Mouse (Mus musculus) midbrain, embryonic 12.5 days (tissue): ENCODE measurements at regions not wholly inside any gene's neighbourhood (a gene's known extent, or its start where the extent isn't known, plus 50 kb on each side); places are given as distances from the start of the nearest gene placed in this dataset.

ENCODE experiments used
- ATAC-seq: fragments of 200-750 bp; cut with Nextera tagmentation; 2 replicates; pipeline ENCODE4 v1.8.0; 2017; ENCODE audit warnings: low read depth, moderate TSS enrichment, moderate library complexity; ENCODE audit not compliant: low FRiP score
- H3K27ac ChIP-seq: fragments of 300-500 bp; sonication (generic); replicated peaks from 2 replicates; pipeline ENCODE4 v1.5.1; 2016; ENCODE audit warnings: mild to moderate bottlenecking
- H3K27me3 ChIP-seq: fragments of 300-500 bp; sonication (generic); 2 replicates; pipeline ENCODE4 v1.6.1; 2016; ENCODE audit warnings: mild to moderate bottlenecking
- H3K36me3 ChIP-seq: fragments of 300-500 bp; sonication (generic); 2 replicates; pipeline ENCODE4 v1.6.1; 2016
- H3K4me1 ChIP-seq: fragments of 300-500 bp; sonication (generic); 2 replicates; pipeline ENCODE4 v1.6.1; 2016
- H3K4me2 ChIP-seq: fragments of 300-500 bp; sonication (generic); replicated peaks from 2 replicates; pipeline ENCODE4 v1.6.1; 2016; ENCODE audit warnings: mild to moderate bottlenecking, moderate library complexity
- H3K4me3 ChIP-seq: fragments of 300-500 bp; sonication (generic); 2 replicates; pipeline ENCODE4 v1.5.1; 2016; ENCODE audit warnings: mild to moderate bottlenecking
- H3K9ac ChIP-seq: fragments of 300-500 bp; sonication (generic); replicated peaks from 2 replicates; pipeline ENCODE4 v1.6.1; 2016; ENCODE audit warnings: mild to moderate bottlenecking, moderate library complexity
- H3K9me3 ChIP-seq: fragments of 300-500 bp; sonication (generic); 2 replicates; pipeline ENCODE4 v1.6.1; 2016; ENCODE audit warnings: mild to moderate bottlenecking
- WGBS: fragments of 180-500 bp; shearing (Covaris S2); methylation state at CpG from one replicate; pipeline ENCODE4 v1.1.7; 2016; 5-methylcytosine and 5-hydroxymethylcytosine counted together

GRCm38 (mm10) chr8:10921439-10922191 lies 86.6 kb downstream of the Irs2 start:
- Histone ChIP-seq H3K4me1 (peaks cover 63% of the 10 kb centered on the region), H3K9me3 (no peaks in the 10 kb centered on the region), H3K9ac (no peak overlapping the region), H3K27ac (peak overlapping the region; percentile 60), H3K4me2 (peak overlapping the region; percentile 18), H3K36me3 (no peaks in the 10 kb centered on the region), H3K27me3 (peaks cover 53% of the 10 kb centered on the region), H3K4me3 (no peak overlapping the region)
- peak; percentile 32 for ATAC-seq
- WGBS: 7% methylated on average over 11 of the region's 11 CpGs

GRCm38 (mm10) chr8:10919620-10920019 lies 88.6 kb downstream of the Irs2 start:
- no peak overlapping the region for H3K4me2 ChIP-seq
- no peaks in the 10 kb centered on the region for H3K9me3 ChIP-seq
- no peak overlapping the region for H3K4me3 ChIP-seq
- no peaks in the 10 kb centered on the region for H3K36me3 ChIP-seq
- H3K27ac ChIP-seq: no peak overlapping the region
- H3K4me1 ChIP-seq: peaks cover 43% of the 10 kb centered on the region
- 86% methylated on average over 5 of the region's 5 CpGs for WGBS
- ATAC-seq: no peak
- no peak overlapping the region for H3K9ac ChIP-seq
- peaks cover 51% of the 10 kb centered on the region for H3K27me3 ChIP-seq

- Histone ChIP-seq H3K27me3 (peaks cover 46% of the 10 kb centered on the region), H3K4me2 (no peak overlapping the region), H3K36me3 (no peaks in the 10 kb centered on the region), H3K4me3 (no peak overlapping the region), H3K4me1 (peaks cover 32% of the 10 kb centered on the region), H3K27ac (no peak overlapping the region), H3K9ac (no peak overlapping the region), H3K9me3 (no peaks in the 10 kb centered on the region)
- 90% methylated on average over 5 of the region's 5 CpGs for WGBS
- ATAC-seq: no peak
These were observed 89.7 kb downstream of the Irs2 start for GRCm38 (mm10) chr8:10918403-10919035.

GRCm38 (mm10) chr8:10914616-10915015 lies 93.6 kb downstream of the Irs2 start:
- Histone ChIP-seq H3K9ac (no peak overlapping the region), H3K4me3 (no peak overlapping the region), H3K27me3 (peaks cover 20% of the 10 kb centered on the region), H3K36me3 (no peaks in the 10 kb centered on the region), H3K9me3 (no peaks in the 10 kb centered on the region), H3K4me2 (no peak overlapping the region), H3K27ac (no peak overlapping the region), H3K4me1 (no peaks in the 10 kb centered on the region)
- WGBS: 85% methylated on average over 8 of the region's 8 CpGs
- ATAC-seq: no peak

- H3K4me2 ChIP-seq: no peak overlapping the region
- H3K36me3 ChIP-seq: no peaks in the 10 kb centered on the region
- H3K27ac ChIP-seq: no peak overlapping the region
- no peaks in the 10 kb centered on the region for H3K9me3 ChIP-seq
- H3K4me1 ChIP-seq: no peaks in the 10 kb centered on the region
- peaks cover 8% of the 10 kb centered on the region for H3K27me3 ChIP-seq
- ATAC-seq: no peak
- WGBS: 66% methylated on average over 2 of the region's 2 CpGs
- H3K9ac ChIP-seq: no peak overlapping the region
- no peak overlapping the region for H3K4me3 ChIP-seq
These were observed 95.8 kb downstream of the Irs2 start for GRCm38 (mm10) chr8:10912436-10912835.

GRCm38 (mm10) chr8:10911371-10911770 lies 96.9 kb downstream of the Irs2 start:
- ATAC-seq: no peak
- Histone ChIP-seq H3K4me2 (no peak overlapping the region), H3K36me3 (no peaks in the 10 kb centered on the region), H3K9me3 (no peaks in the 10 kb centered on the region), H3K4me1 (no peaks in the 10 kb centered on the region), H3K9ac (no peak overlapping the region), H3K4me3 (no peak overlapping the region), H3K27me3 (peaks cover 5% of the 10 kb centered on the region), H3K27ac (no peak overlapping the region)
- WGBS: 91% methylated on average over 4 of the region's 4 CpGs

GRCm38 (mm10) chr8:10910954-10911353 lies 97.3 kb downstream of the Irs2 start:
- H3K4me3 ChIP-seq: no peak overlapping the region
- no peaks in the 10 kb centered on the region for H3K9me3 ChIP-seq
- no peak overlapping the region for H3K27ac ChIP-seq
- 88% methylated on average over 6 of the region's 6 CpGs for WGBS
- no peak for ATAC-seq
- H3K4me1 ChIP-seq: no peaks in the 10 kb centered on the region
- H3K9ac ChIP-seq: no peak overlapping the region
- no peak overlapping the region for H3K4me2 ChIP-seq
- H3K36me3 ChIP-seq: no peaks in the 10 kb centered on the region
- H3K27me3 ChIP-seq: peaks cover 5% of the 10 kb centered on the region

- no peak for ATAC-seq
- no peaks in the 10 kb centered on the region for H3K36me3 ChIP-seq
- H3K4me3 ChIP-seq: no peak overlapping the region
- no peak overlapping the region for H3K27ac ChIP-seq
- 45% methylated on average over 6 of the region's 6 CpGs for WGBS
- no peaks in the 10 kb centered on the region for H3K9me3 ChIP-seq
- H3K4me1 ChIP-seq: no peaks in the 10 kb centered on the region
- no peak overlapping the region for H3K4me2 ChIP-seq
- no peak overlapping the region for H3K9ac ChIP-seq
- peaks cover 5% of the 10 kb centered on the region for H3K27me3 ChIP-seq
These were observed 97.9 kb downstream of the Irs2 start for GRCm38 (mm10) chr8:10910244-10910872.

GRCm38 (mm10) chr8:10909155-10909554 lies 99.1 kb downstream of the Irs2 start:
- H3K9ac ChIP-seq: no peak overlapping the region
- no peaks in the 10 kb centered on the region for H3K9me3 ChIP-seq
- no peak for ATAC-seq
- H3K4me2 ChIP-seq: no peak overlapping the region
- H3K4me3 ChIP-seq: no peak overlapping the region
- H3K4me1 ChIP-seq: no peaks in the 10 kb centered on the region
- H3K36me3 ChIP-seq: no peaks in the 10 kb centered on the region
- no peak overlapping the region for H3K27ac ChIP-seq
- 88% methylated on average over 6 of the region's 6 CpGs for whole genome bisulfite sequencing
- H3K27me3 ChIP-seq: peaks cover 5% of the 10 kb centered on the region

GRCm38 (mm10) chr8:10906353-10906752 lies 101.9 kb downstream of the Irs2 start:
- no peak for ATAC-seq
- no peaks in the 10 kb centered on the region for H3K36me3 ChIP-seq
- 86% methylated on average over 6 of the region's 6 CpGs for WGBS
- H3K4me3 ChIP-seq: no peak overlapping the region
- no peaks in the 10 kb centered on the region for H3K4me1 ChIP-seq
- no peaks in the 10 kb centered on the region for H3K9me3 ChIP-seq
- H3K27ac ChIP-seq: no peak overlapping the region
- no peak overlapping the region for H3K9ac ChIP-seq
- H3K4me2 ChIP-seq: no peak overlapping the region
- H3K27me3 ChIP-seq: peaks cover 15% of the 10 kb centered on the region

- H3K9me3 ChIP-seq: no peaks in the 10 kb centered on the region
- WGBS: 92% methylated on average over 5 of the region's 5 CpGs
- no peak overlapping the region for H3K27ac ChIP-seq
- peaks cover 16% of the 10 kb centered on the region for H3K27me3 ChIP-seq
- H3K4me1 ChIP-seq: no peaks in the 10 kb centered on the region
- no peaks in the 10 kb centered on the region for H3K36me3 ChIP-seq
- ATAC-seq: no peak
- H3K9ac ChIP-seq: no peak overlapping the region
- no peak overlapping the region for H3K4me2 ChIP-seq
- no peak overlapping the region for H3K4me3 ChIP-seq
These were observed 102.5 kb downstream of the Irs2 start for GRCm38 (mm10) chr8:10905761-10906160.

- H3K9ac ChIP-seq: no peak overlapping the region
- no peaks in the 10 kb centered on the region for H3K36me3 ChIP-seq
- no peaks in the 10 kb centered on the region for H3K9me3 ChIP-seq
- peaks cover 11% of the 10 kb centered on the region for H3K27me3 ChIP-seq
- WGBS: 89% methylated on average over 2 of the region's 2 CpGs
- no peak overlapping the region for H3K4me3 ChIP-seq
- no peak overlapping the region for H3K27ac ChIP-seq
- ATAC-seq: no peak
- H3K4me2 ChIP-seq: no peak overlapping the region
- peaks cover 14% of the 10 kb centered on the region for H3K4me1 ChIP-seq
These were observed 104.3 kb downstream of the Irs2 start for GRCm38 (mm10) chr8:10903957-10904356.
